Mouse (Mus musculus): Measurements from ENCODE around the gene Exoc2. TPM values are rescaled to one million over a fixed set of nuclear protein-coding genes. Genes with fewer than 3 reads are reported as not detected.

The Exoc2 gene
- polyA plus RNA-seq, 1 experiment from 2014 or later, result 44.1 TPM

Other genes starting within 250 kb of the Exoc2 start
- gene Irf4, start 224.9 kb downstream of the Exoc2 start, polyA plus RNA-seq (2015; fragmentation: Nextera tagmentation; extraction: Ambion mirVana), result 0.06 and 0.13 TPM in 2 replicates
- not detected in 2 replicates for gene Hus1b, start 26.3 kb downstream of the Exoc2 start, polyA plus RNA-seq (2015; fragmentation: Nextera tagmentation; extraction: Ambion mirVana)
- not detected in 2 replicates for gene Gm5447, start 111 bp upstream of the Exoc2 start, polyA plus RNA-seq (2015; fragmentation: Nextera tagmentation; extraction: Ambion mirVana)

Data from neural tube, embryonic 13.5 days (tissue).